Mouse (Mus musculus) R1 (cell line): ENCODE data around the gene Stambpl1.

Source experiments
- DNase-seq: peaks from one replicate; pipeline ENCODE4 v3.0.0-alpha.2; 2018; ENCODE audit warnings: low read depth, low spot score

Stambpl1 gene

DNA sequence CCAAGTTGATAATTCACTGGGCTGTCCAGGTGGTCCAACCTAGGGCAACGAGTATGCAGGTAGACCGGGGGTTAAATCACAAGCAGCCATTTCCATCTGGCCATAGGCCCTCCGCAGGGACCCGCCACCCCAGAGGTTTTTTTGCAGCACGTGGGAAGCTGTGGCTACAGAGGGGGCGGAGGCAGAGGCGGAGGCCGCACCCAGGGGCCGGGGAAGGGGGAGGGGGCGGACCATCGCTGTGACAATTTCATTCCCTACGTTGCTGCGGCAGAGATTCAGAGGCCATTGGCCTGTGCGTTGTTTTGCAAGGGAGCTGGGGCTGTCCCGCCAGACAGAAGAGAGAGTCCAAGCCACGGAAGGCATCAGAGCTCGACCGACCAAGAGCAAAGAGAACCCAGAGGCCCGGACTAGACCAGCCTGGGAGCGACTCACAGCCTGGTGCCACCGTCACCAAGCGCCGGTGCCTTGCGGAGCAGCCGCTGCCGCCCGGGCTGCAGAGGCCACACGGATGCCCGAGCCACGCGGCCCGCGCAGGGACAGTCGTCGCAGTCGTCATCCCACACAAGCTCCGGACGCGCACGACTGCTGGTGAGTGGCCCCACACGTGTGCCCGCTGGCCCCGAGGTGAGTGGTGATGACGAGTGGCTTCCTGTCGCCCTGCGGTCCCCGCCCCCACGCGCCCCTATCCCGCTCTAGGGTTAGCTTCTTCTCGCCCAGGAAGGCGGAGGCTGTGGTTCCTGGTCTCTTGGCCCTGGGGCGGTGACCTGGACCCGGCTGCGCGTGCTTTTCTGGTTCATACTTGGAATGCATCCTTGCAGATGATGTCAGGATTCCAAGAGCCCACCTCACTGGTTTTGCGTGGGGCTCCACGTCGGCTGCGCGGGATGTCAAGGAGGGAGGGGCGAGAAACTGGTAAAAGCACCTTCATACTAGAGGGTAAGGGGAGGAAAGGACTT, at the start of gene Stambpl1:
Gene Stambpl1, plus strand, starts transcription at position 222 of the 956 bp plus-strand sequence.
- peak; percentile 67 for DNase-seq

DNA sequence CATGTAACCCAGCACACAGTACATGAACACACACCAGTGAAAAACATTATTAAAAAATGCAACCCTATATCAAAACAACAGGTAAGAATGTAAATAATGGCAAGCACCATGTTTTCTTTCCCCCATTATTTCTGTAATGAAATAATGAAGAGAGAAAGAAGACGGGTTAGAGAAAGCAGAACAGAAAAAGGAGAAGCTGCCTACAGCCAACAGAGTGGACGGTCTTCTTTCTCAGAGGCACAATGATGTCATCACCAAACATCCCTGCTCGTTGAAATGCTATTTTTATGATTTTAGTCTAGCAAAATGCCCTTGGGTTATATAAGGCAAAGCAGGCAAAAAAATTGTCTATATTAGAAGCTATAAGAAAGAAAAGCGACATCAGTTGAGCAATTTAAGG, 43.6 kb upstream of the Stambpl1 start:
- no peak for DNase-seq

DNA sequence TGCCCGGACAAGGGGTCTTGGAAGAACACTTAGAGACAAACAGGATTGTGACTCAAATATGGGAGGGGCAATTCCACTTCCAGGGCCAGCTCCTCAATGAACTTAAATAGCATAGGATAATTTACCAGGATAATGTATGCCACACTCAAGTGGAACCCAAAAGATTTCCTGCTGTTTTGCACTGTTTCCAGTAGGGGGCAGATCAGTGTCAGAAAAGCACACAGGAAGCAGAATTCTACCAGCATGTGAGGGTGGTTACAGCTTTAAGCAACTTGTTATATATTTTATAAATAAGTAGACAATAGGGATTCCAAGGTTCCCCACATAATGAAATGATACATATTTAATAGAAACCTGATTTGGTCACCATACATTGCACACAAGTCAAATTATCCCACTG, 40.1 kb upstream of the Stambpl1 start:
- DNase-seq = peak; percentile 36

DNA sequence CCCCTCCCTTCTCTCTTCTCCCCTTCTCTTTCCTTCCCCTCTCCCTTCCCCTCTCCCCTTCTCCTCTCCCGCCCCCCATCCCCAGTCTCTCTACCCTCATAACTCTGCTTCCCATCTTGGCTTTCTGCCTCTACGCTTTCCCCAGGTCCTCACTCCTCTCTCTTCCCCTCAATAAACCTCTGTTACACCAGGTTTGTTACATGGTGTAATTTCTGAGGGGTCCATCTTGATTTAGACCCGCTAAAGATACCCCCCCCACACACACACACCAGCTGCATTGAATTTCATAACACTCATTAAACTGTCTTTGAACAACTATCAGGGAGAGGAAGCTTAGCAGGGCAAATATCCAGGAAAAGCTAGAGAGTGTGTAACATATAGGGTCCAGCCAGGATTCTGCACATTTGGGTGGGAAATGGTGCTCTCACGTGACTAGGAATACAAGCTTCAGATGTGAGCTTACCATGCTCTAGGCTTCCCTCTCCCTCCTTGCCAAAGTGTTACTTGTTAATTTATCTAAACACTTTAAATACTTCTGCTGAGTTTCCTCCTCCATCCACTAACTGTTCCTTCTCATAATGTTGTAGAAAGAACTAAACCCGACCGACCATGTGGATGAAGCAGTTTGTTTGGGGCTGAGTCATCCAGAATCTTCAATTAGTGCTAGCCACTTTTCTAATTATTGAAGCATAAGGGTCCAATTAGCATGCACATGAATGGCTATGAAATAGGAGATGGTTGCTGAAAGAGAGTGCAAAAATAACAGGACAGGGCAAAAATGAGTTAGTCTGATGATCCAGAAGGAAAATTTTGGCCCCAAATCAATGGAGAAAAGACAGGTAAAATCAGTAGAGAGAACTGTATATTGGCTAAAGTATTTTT, 38.5 kb upstream of the Stambpl1 start:
- DNase-seq = no peak

DNA sequence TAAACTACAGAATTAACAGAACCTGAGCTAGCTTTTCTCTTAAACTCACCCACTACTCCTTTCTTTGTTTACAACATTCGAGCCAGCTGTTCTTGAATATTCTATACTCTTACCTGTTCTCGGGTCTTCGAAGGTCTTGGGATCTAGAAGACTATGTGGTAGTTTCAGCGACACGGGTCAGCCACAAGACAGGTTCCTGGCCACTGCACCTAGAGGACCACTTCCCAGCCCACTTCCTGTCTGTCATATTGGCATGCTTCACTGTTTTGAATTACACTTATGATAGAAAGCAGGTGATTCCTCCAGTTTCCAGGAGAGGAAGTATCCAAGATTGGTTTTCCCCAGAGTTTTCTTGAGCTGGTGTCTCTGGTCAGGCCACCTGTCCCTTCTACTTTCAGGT, 29.3 kb upstream of the Stambpl1 start:
- DNase-seq = no peak

DNA sequence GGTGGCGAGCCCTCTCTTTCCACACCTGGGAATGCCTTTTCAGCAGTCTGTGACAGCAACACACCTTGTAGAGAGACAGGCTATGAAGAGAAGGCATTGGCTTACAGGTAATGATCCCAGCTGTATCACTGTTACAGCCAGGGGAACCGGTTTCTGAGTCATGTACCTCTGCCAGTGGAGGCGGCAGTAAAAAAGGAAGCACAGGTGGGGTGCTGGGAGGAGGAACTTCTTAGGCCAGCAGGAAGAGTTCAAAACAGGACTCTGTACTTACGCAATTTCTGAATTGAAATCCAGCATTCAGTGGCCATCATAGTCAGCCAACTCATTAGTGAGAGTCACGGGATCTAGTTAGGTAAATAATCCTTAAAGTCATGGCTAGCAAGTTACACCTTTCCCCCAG, 26.1 kb upstream of the Stambpl1 start, which contains the start of gene Ankrd22:
Gene Ankrd22, minus strand, starts transcription at position 163 of the 400 bp plus-strand sequence.
- DNase-seq = no peak

DNA sequence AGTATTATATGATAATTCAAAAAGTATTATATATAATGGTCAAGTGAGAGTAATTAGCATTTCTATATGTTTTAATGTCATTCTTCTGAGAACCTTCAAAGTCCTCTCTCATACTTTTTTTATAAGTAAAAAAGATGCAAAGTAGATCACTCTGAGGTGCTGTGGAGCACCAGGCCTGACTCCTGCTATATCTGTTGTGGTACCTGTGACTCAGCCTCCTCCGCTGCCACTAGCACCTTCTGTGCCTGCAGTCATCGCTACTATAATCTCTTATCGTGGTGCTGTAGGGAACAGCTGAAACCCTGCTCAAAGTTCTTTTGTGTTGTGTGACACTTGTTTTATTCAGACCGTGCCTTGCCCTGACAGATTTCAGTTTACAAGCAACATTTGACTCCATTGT, 25.6 kb upstream of the Stambpl1 start:
- no peak for DNase-seq

DNA sequence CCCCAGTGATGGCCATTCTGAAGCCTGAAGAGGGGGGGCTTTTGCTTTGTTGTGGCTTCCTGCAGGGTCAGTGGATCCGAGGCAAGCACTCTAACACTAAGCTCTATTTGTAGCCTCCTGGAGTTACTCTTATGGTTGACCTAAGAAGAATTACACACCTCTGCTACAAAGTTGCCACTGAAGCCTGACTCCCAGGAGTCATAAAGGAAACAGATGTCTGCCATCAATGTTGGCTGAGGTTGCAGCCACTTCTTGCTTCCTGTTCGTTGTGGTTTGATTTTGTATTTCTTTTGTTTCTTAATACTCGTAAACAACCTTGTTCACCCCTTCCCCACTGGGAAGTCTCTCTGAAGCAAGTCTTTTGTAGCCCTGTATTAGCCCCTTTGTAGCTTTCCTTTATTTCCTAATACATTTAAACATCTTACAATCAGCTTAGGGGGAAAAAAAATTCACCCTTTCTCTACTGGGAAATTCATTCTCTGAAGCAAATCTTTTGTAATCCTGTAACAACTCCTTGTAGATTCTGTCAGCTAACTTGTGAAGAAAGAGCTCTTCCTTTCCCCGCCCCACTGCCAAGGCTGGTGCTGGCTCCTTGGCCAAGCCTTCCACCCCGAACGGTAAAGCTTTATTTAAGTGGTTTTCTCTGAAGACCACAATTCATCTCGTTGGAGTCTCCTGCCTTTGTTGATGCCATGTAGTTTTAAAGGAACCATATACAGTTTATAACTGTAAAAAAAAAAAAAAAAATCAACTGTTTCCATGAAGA, 23.9 kb upstream of the Stambpl1 start:
- DNase-seq = no peak

DNA sequence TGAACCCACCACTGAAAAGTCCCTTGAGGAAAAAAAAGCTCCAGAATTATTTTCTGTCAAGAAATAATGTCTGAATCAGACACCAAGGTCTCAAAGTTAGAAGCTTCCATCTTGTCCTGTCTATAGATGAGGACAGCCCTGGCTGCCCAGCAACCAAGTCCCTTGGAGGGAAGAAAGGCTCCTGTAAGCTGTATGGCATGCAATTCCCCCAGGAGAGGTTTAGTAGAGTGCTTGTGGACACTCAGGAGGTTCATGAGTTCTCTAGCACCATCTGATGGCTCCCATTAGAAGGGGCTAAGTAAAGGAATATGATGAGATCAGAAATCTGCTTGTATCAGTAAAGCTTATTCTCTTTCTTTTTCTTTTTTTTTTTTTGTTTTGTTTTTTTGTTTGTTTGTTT, 22.9 kb upstream of the Stambpl1 start:
- DNase-seq = no peak

DNA sequence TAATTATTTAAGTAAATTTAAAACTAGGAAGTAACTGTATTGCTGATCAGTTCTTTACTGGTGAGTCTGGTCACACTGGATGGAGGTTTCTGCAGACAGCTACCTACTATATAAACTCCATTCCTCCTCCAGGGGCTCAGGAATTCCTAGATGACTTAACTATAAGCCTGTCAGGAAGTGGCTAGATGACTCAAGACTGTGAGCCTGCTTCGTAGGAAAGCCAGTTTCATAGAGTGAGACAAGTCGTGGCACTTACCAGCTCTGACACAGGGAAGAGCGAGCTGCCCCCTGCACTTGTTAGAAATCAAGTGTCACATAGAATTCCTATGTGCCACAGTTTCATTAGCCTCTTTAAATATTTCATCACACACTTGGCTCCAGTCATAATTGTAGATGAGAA, 20.9 kb upstream of the Stambpl1 start:
- no peak for DNase-seq

DNA sequence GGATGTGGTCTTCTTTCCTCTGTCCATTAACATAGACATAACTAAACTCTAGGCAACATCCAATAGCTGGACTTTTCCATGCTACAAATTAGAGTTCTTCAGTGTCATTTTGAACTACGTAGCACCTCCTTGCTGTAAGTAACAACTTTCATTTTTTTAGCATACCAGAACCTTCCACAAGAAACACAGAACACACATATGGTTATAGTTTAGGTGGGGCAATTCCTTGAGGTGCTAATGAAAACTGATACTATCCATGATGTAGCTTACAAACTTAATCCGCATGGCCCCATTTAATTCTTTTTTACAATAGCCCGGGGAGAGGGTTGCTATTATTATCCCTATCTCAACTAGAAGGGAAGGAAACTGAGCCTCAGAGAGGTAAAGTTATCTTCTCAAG, 18.0 kb upstream of the Stambpl1 start:
- no peak for DNase-seq

DNA sequence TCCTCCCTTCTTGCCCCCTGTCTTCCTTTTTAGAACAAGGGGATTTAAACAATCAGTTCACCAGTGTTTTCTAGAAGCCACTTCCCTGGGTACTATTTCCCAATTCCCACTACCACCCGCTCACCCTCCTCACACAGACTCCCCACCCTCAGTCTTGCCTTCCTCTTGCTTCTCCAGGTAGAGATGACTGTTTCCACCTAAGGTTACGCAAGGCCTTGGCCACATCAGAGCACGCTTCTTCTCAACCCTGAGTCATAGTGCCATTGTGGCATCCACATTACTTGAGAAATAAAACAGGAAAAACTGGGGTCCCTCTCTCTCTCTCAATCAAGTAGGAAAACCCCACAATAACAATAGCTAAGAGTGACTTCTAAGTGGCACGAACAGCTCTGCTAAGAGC, 12.9 kb upstream of the Stambpl1 start:
- no peak for DNase-seq

DNA sequence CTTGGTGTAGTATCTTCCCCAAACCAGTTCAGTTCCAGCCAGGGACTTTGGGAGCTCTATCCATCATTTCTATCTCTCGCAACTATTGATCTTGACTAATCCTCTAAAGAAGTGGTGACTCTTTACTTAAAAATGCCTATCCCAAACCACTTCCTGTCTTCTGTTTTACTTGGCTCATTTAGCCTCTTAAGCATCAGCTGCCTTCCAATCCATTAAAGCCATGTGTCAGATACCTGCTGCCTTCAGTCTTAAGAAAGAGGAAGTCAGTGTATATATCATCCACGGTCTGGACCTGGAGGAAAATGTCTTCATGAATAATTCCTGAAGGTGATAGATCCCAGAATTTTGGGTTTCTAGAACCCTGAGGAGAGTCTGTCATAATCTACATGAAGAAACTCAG, 11.7 kb upstream of the Stambpl1 start:
- no peak for DNase-seq

DNA sequence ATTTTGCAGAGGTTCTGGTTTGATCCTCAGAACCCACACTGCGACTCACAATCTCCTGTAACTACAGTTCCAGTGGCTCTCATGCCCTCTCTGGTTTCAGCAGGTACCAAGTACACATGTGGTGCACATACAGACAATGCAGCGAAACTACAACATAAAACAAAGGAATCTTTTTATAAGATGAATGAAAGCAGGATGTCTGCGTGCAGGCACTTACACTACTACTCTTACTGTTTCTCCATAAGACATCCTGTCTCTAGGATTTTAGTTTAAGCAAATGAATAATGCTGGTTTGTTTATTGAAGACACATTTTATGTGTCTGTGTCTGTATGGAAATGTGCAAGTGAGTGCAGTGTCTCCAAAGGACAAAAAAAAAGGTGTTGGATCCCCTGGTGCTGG, 10.8 kb upstream of the Stambpl1 start:
- no peak for DNase-seq

DNA sequence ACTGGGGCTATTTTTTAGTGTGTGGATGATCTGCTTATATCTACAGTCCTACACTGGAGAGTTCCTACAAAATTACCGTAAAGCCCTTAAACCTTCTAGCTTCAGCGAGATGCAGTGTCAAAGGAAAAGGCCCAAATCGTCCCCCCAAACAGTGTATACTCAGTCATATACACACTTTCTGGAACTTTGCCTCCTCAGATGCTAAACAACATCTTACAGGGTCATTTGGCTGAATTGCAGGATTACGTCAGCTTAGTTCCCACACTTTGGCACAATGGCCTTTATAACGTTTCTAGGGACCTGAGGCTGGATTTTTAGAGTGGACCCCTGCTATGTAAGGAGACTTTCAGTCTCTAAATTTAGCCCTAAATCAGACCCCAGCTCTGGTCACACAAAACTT, 9.5 kb upstream of the Stambpl1 start:
- DNase-seq = no peak

DNA sequence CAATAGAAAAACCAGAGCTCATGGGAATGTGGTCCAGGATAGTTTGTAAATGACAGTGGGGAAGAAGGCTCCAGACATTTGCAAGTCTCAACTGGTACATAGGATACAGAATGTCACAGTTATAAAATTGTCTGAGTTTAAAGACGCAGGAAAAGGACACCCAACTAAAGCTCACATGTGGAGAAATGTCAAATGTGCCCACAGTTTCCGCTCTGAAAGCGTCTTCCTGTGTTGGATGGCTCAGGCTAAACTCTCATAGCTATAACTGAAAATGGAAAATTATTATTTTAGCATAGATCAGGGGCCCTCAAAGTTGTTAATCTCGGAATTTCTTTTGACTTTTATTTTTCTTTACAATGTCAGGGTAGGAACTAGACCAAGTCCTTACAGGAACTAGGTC, 5.2 kb upstream of the Stambpl1 start:
- no peak for DNase-seq

DNA sequence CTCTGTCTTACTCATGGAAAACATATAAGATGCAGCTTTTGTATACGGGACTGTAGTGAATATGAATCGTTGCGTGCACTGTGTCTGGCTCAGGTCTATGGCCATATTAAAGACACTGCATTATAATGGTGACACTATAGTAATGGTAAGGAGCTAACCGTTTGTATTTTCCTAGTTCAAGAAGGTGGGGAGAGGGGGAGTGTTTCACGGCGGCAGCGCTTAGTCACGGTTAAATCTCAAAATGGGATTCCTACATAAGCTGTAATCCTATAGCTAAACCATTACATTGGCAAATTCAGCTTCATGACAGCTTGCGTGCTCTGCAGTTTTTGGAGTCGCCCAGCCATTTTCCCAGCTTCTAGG, 403 bp upstream of the Stambpl1 start:
- no peak for DNase-seq

DNA sequence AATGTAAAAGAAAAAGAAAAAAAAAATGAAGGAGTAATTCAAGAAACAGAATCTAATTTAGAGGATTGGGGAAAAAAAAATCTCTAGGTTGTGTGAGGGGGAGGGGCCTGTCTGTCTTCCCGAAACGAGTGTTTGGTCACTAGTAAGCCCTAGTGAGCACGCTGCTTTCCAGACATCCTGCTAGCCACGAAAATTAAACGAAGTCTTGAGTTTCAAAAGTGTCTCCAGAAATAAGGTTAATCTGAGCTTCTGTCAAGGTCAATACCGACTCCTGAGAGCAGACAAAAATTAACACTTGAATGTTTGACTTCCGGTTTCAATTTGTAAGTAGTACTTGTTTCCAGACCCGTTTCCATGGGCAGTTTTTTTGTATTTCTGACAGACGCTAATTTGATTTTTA, 1.1 kb downstream of the Stambpl1 start:
- peak; percentile 57 for DNase-seq

DNA sequence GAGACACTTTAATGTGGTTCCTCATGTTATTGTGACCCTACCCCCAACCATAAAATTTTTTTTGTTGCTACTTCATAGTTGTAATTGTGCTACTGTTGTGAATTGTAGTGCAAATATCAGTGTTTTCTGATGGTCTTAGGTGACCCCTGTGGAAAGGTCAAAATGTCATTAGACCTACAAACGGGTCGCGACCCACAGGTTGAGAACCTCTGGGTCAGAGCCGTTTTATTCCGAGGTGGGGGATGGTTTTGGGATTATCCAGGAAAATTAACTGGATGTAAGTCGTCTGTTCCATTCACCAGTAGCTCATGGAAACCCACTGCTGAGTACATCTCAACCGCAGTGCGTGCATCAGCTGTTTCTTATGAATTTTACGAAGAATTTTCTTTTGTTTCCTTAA, 1.7 kb downstream of the Stambpl1 start:
- no peak for DNase-seq

DNA sequence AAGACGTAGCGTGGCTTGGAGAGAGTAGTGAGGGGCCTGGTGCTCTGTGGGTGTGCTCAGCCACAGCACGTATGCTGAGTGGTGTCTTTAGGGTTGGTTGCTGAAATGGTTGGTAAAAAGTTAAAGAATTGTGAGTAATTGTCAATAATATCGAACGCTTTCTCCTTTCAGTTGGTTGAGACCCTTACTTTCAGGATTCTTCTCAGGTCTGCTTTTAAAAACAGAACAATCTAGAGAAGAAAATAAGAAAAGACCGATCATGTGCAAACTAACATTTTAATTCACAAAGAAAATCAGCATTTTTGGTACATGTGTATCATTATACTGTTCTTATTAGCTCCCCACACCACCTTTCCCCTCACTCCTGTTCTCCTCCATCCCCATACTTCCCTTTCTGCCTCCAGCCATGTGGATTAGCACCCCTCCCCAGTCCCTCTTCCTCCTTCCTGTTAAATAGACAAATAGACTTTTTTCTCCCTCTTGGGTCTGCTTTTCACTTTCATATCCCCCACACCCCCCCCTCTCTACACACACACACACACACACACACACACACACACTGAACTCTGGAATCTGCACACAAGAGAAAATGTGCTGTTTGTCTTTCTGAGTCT, 2.2 kb downstream of the Stambpl1 start:
- DNase-seq = no peak

DNA sequence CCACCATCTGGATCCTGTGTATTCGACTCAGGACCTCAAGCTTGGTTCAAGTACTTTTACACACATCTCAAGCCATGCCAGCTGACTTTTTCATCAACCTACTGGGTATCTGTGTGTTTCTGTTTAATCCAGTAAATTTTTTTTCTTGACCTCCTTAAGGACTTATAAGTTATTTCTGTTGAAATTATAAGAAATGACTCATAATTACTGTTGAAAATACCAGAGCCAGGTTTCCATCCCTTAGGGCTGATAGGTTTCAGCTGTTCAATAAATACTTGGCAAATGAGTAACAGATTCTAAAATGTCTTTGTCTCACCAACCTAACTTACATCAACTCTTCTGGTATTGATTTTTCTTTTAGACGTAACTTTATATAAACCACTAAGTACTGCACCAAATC, 3.0 kb downstream of the Stambpl1 start:
- no peak for DNase-seq
